Mouse (Mus musculus) liver, postnatal 0 days (tissue): ENCODE data around the gene Spock1.
"Not testable (repeated sequence)": the region's sequence is repeated elsewhere in the genome, so short reads cannot be mapped to it uniquely, and the experiment has no call there.

Experiments used
- CTCF ChIP-seq: sonication (generic); IDR thresholded peaks from 2 replicates; pipeline ENCODE4 v1.5.1; 2016; ENCODE audit warnings: antibody characterized with exemption, low read depth
- EP300 ChIP-seq: IDR thresholded peaks from 2 replicates; pipeline ENCODE4 v1.6.1; 2016; ENCODE audit warnings: antibody characterized with exemption, low read depth, mild to moderate bottlenecking

- TF ChIP-seq CTCF, EP300: not testable (repeated sequence)
These were observed 318.7 kb downstream of the Spock1 start for GRCm38 (mm10) chr13:57589338-57589914.
